Mouse (Mus musculus) monocyte, adult 59 days (primary cell): Measurements from ENCODE around the gene Lrrn4. TPM values are rescaled to one million over a fixed set of nuclear protein-coding genes. Genes with fewer than 3 reads are reported as not detected.

ENCODE experiments used
- total RNA-seq, 2 experiments: library from RNA; stranded (reverse); gene quantifications; one replicate each; pipeline ENCODE4 v1.2.4; 2023

Lrrn4 gene
- total RNA-seq = under 1 TPM in 1 of 2 experiments, not detected in 1; 1.00 TPM

GRCm38 (mm10) chr2:132880844-132881645, at the start of gene Lrrn4:
Gene Lrrn4, minus strand, starts transcription at chr2:132880891.

GRCm38 (mm10) chr2:132846407-132847358, 34.0 kb downstream of the Lrrn4 start, which contains the start of gene Crls1:
Gene Crls1, plus strand, starts transcription at chr2:132846666.

Other genes with a start within 250 kb of the Lrrn4 start
- 10 to 100 TPM; 15.1 to 16.8 TPM for gene Shld1, start 194.0 kb downstream of the Lrrn4 start, total RNA-seq
- gene Chgb, start 99.6 kb downstream of the Lrrn4 start, total RNA-seq = not detected
- 10 to 100 TPM; 18.6 to 19.5 TPM for gene Trmt6, start 64.8 kb downstream of the Lrrn4 start, total RNA-seq
- gene Mcm8, start 64.8 kb downstream of the Lrrn4 start, total RNA-seq = 1 to 10 TPM; 1.0 to 1.3 TPM
- 1 to 10 TPM; 7.0 to 7.9 TPM for gene Crls1, start 34.2 kb downstream of the Lrrn4 start, total RNA-seq
- not detected for gene Fermt1, start 65.0 kb upstream of the Lrrn4 start, total RNA-seq